Mouse (Mus musculus) intestine, embryonic 16.5 days (tissue): ENCODE measurements around the gene Cers1. TPM values are rescaled to one million over a fixed set of nuclear protein-coding genes. Genes with fewer than 3 reads are reported as not detected.
A peak's percentile ranks its signal among the peaks of the same experiment; 100 is the strongest.

Source experiments
- ATAC-seq: fragments of 200-750 bp; cut with Nextera tagmentation; 2 replicates; pipeline ENCODE4 v1.8.0; 2017; ENCODE audit warnings: moderate TSS enrichment, moderate library complexity
- H3K27ac ChIP-seq: fragments of 300-500 bp; sonication (generic); 2 replicates; pipeline ENCODE4 v1.5.1; 2014; ENCODE audit warnings: mild to moderate bottlenecking, low read length
- H3K27me3 ChIP-seq: fragments of 300-500 bp; sonication (generic); replicated peaks from 2 replicates; pipeline ENCODE4 v1.6.1; 2014; ENCODE audit warnings: low read length, control low read depth, mixed read lengths; ENCODE audit not compliant: control insufficient read depth, insufficient read depth
- H3K36me3 ChIP-seq: fragments of 300-500 bp; sonication (generic); 2 replicates; pipeline ENCODE4 v1.6.1; 2014; ENCODE audit warnings: low read length, control low read depth; ENCODE audit not compliant: control insufficient read depth, insufficient read depth
- H3K4me1 ChIP-seq: fragments of 300-500 bp; sonication (generic); 2 replicates; pipeline ENCODE4 v1.6.1; 2014; ENCODE audit warnings: low read length, control low read depth, mixed read lengths; ENCODE audit not compliant: control insufficient read depth, insufficient read depth
- H3K4me2 ChIP-seq: fragments of 300-500 bp; sonication (generic); 2 replicates; pipeline ENCODE4 v1.6.1; 2014; ENCODE audit warnings: low read depth, low read length, control low read depth
- H3K4me3 ChIP-seq: fragments of 300-500 bp; sonication (generic); 2 replicates; pipeline ENCODE4 v1.5.1; 2014; ENCODE audit warnings: mild to moderate bottlenecking, low read length
- H3K9ac ChIP-seq: fragments of 300-500 bp; sonication (generic); 2 replicates; pipeline ENCODE4 v1.6.1; 2014; ENCODE audit warnings: low read depth, low read length
- H3K9me3 ChIP-seq: fragments of 300-500 bp; sonication (generic); 2 replicates; pipeline ENCODE4 v1.6.1; 2016; ENCODE audit warnings: low read length, control low read depth; ENCODE audit not compliant: control insufficient read depth
- WGBS: fragments of 180-500 bp; shearing (Covaris S2); extraction: QIAGEN DNeasy Blood & Tissue Kit; methylation state at CpG from one replicate; pipeline ENCODE4 v1.1.7; 2014; 5-methylcytosine and 5-hydroxymethylcytosine counted together
- polyA plus RNA-seq: library from polyadenylated mRNA; unstranded; fragments of >200 nt; fragmentation: Nextera tagmentation; extraction: Ambion mirVana; gene quantifications from 2 replicates; pipeline ENCODE4 v1.2.1, GENCODE M21; 2015

Gene Cers1
- polyA plus RNA-seq, 1 experiment from 2014 or later = 2.1 TPM

- H3K9ac ChIP-seq = peak overlapping the region; percentile 12; the same call in 1 of the 2 replicates
- no peak overlapping the region; the same call in none of the 2 replicates for H3K4me3 ChIP-seq
- H3K27me3 ChIP-seq = no peaks in the 10 kb centered on the region
- no peak overlapping the region for H3K27ac ChIP-seq
- peak; percentile 16 for ATAC-seq
- H3K4me2 ChIP-seq = 0 out of 2 replicates have a peak overlapping the region, but pooled peaks have one; percentile 33
- 21% methylated on average over 45 of the region's 45 CpGs for WGBS
- peaks cover 10% of the 10 kb centered on the region; the same call in 1 of the 2 replicates for H3K4me1 ChIP-seq
- no peaks in the 10 kb centered on the region for H3K9me3 ChIP-seq
- peaks cover 34% of the 10 kb centered on the region for H3K36me3 ChIP-seq
Measured at GRCm38 (mm10) chr8:70329835-70330740, 14.5 kb downstream of the Cers1 start.

GRCm38 (mm10) chr8:70330741-70331364, 15.3 kb downstream of the Cers1 start:
- H3K9ac ChIP-seq = no peak overlapping the region
- H3K36me3 ChIP-seq = peaks cover 42% of the 10 kb centered on the region
- H3K4me2 ChIP-seq = 0 out of 2 replicates have a peak overlapping the region, but pooled peaks have one; percentile 33
- peaks cover 10% of the 10 kb centered on the region; the same call in 1 of the 2 replicates for H3K4me1 ChIP-seq
- ATAC-seq = peak; percentile 64
- 46% methylated on average over 53 of the region's 53 CpGs for WGBS
- no peak overlapping the region for H3K27ac ChIP-seq
- no peaks in the 10 kb centered on the region for H3K9me3 ChIP-seq
- H3K27me3 ChIP-seq = no peaks in the 10 kb centered on the region
- H3K4me3 ChIP-seq = no peak overlapping the region; the same call in 1 of the 2 replicates

- H3K4me3 ChIP-seq = no peak overlapping the region
- peaks cover 48% of the 10 kb centered on the region for H3K36me3 ChIP-seq
- H3K9me3 ChIP-seq = no peaks in the 10 kb centered on the region
- no peaks in the 10 kb centered on the region for H3K27me3 ChIP-seq
- no peak for ATAC-seq
- H3K4me1 ChIP-seq = peaks cover 10% of the 10 kb centered on the region; the same call in 1 of the 2 replicates
- WGBS = 82% methylated on average over 19 of the region's 19 CpGs
- H3K4me2 ChIP-seq = no peak overlapping the region
- H3K9ac ChIP-seq = no peak overlapping the region
- H3K27ac ChIP-seq = no peak overlapping the region
Measured at GRCm38 (mm10) chr8:70331526-70331925, 16.0 kb downstream of the Cers1 start.

GRCm38 (mm10) chr8:70332070-70332877, 16.7 kb downstream of the Cers1 start:
- ATAC-seq = peak; percentile 75
- Histone ChIP-seq H3K27me3 (no peaks in the 10 kb centered on the region), H3K36me3 (peaks cover 53% of the 10 kb centered on the region), H3K4me1 (peaks cover 10% of the 10 kb centered on the region; the same call in 1 of the 2 replicates), H3K4me2 (no peak overlapping the region), H3K4me3 (no peak overlapping the region), H3K9me3 (no peaks in the 10 kb centered on the region), H3K9ac (no peak overlapping the region), H3K27ac (no peak overlapping the region)
- 32% methylated on average over 41 of the region's 41 CpGs for WGBS

- Histone ChIP-seq H3K4me1 (peaks cover 10% of the 10 kb centered on the region; the same call in 1 of the 2 replicates), H3K9ac (no peak overlapping the region), H3K9me3 (no peaks in the 10 kb centered on the region), H3K4me3 (no peak overlapping the region), H3K36me3 (peaks cover 55% of the 10 kb centered on the region), H3K4me2 (no peak overlapping the region), H3K27ac (no peak overlapping the region), H3K27me3 (no peaks in the 10 kb centered on the region)
- ATAC-seq = no peak
- 93% methylated on average over 6 of the region's 6 CpGs for WGBS
Measured at GRCm38 (mm10) chr8:70332878-70333202, 17.3 kb downstream of the Cers1 start.

GRCm38 (mm10) chr8:70338931-70339330, 23.4 kb downstream of the Cers1 start:
- H3K27ac ChIP-seq = no peak overlapping the region
- H3K36me3 ChIP-seq = peaks cover 65% of the 10 kb centered on the region
- no peak overlapping the region for H3K4me3 ChIP-seq
- no peak overlapping the region for H3K9ac ChIP-seq
- no peaks in the 10 kb centered on the region for H3K9me3 ChIP-seq
- WGBS = 92% methylated on average over 7 of the region's 7 CpGs
- H3K27me3 ChIP-seq = no peaks in the 10 kb centered on the region
- ATAC-seq = no peak
- H3K4me1 ChIP-seq = no peaks in the 10 kb centered on the region
- H3K4me2 ChIP-seq = no peak overlapping the region

- peaks cover 49% of the 10 kb centered on the region for H3K36me3 ChIP-seq
- H3K4me1 ChIP-seq = no peaks in the 10 kb centered on the region
- WGBS = 95% methylated on average over 7 of the region's 7 CpGs
- H3K9ac ChIP-seq = no peak overlapping the region
- no peak overlapping the region for H3K27ac ChIP-seq
- no peak overlapping the region for H3K4me3 ChIP-seq
- H3K27me3 ChIP-seq = no peaks in the 10 kb centered on the region
- no peak for ATAC-seq
- H3K9me3 ChIP-seq = no peaks in the 10 kb centered on the region
- H3K4me2 ChIP-seq = no peak overlapping the region
Measured at GRCm38 (mm10) chr8:70340659-70341058, 25.1 kb downstream of the Cers1 start.

GRCm38 (mm10) chr8:70342007-70342406, 26.4 kb downstream of the Cers1 start:
- Histone ChIP-seq H3K9ac (no peak overlapping the region), H3K36me3 (peaks cover 36% of the 10 kb centered on the region), H3K27ac (no peak overlapping the region), H3K4me2 (no peak overlapping the region), H3K9me3 (no peaks in the 10 kb centered on the region), H3K4me1 (no peaks in the 10 kb centered on the region), H3K4me3 (no peak overlapping the region), H3K27me3 (no peaks in the 10 kb centered on the region)
- ATAC-seq = no peak
- WGBS = 87% methylated on average over 14 of the region's 14 CpGs

GRCm38 (mm10) chr8:70343076-70343475, 27.5 kb downstream of the Cers1 start:
- H3K27ac ChIP-seq = no peak overlapping the region
- H3K4me2 ChIP-seq = no peak overlapping the region
- no peak overlapping the region for H3K9ac ChIP-seq
- no peak overlapping the region for H3K4me3 ChIP-seq
- ATAC-seq = no peak
- H3K36me3 ChIP-seq = peaks cover 28% of the 10 kb centered on the region
- H3K9me3 ChIP-seq = no peaks in the 10 kb centered on the region
- peaks cover 3% of the 10 kb centered on the region for H3K4me1 ChIP-seq
- H3K27me3 ChIP-seq = no peaks in the 10 kb centered on the region
- WGBS = 63% methylated on average over 7 of the region's 7 CpGs
